Mouse (Mus musculus): Measurements from ENCODE around the gene Chchd3.

DNA sequence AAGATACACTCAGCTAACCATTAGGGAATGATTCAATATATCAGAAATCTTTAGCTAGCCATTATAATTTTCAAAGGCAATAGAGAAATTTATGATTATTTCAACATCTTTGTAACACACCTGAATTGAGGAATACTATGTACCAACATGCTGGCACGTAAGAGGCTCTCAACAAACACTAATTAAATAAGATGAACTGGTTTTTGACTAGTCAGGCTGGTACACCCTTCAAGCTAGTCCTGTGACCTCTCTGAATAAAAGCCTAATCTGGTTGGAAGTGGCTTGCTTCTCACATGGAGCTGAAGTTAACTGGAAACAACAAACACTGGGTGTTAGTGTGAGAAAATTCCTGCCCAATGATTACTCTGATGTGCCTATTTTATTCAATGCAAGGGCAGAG lies 115.1 kb downstream of the Chchd3 start:
- TF ChIP-seq ZC3H11A (IDR thresholded peaks at IDR 0.05; ENCODE audit: borderline replicate concordance, low read depth, low read length) (no peak), CHD2 (IDR thresholded peaks at IDR 0.05; ENCODE audit: low read depth, low read length) (no peak), ZNF384 (IDR thresholded peaks at IDR 0.05; ENCODE audit: low read depth, low read length) (no peak), MAFK (IDR thresholded peaks at IDR 0.05; ENCODE audit: insufficient read depth, low read depth, low read length) (no peak)
